Mouse (Mus musculus): ENCODE results near the gene B2m. TPM values are rescaled to one million over a fixed set of nuclear protein-coding genes. Genes with fewer than 3 reads are reported as not detected.
A peak's percentile ranks its signal among the peaks of the same experiment; 100 is the strongest.

Gene B2m
- polyA plus RNA-seq, 1 experiment from 2014 or later, result 63.5 TPM

- WGBS, result 92% methylated on average over 6 of the region's 6 CpGs
- no peaks in the 10 kb centered on the region for H3K27me3 ChIP-seq (ENCODE audit: control insufficient read depth, insufficient read depth, low read length)
- H3K9ac ChIP-seq (replicated peaks; ENCODE audit: low read depth, low read length), result no peak overlapping the region
- H3K4me3 ChIP-seq (ENCODE audit: low read depth, low read length), result no peak overlapping the region
- ATAC-seq (ENCODE audit: low read depth), result no peak
- no peaks in the 10 kb centered on the region for H3K9me3 ChIP-seq (ENCODE audit: control insufficient read depth, low read length)
- no peaks in the 10 kb centered on the region for H3K36me3 ChIP-seq (ENCODE audit: control insufficient read depth, insufficient read depth, low read length)
- H3K27ac ChIP-seq (ENCODE audit: low read depth, low read length), result no peak overlapping the region
- H3K4me1 ChIP-seq (ENCODE audit: control insufficient read depth, insufficient read depth, low read length), result no peaks in the 10 kb centered on the region
- H3K4me2 ChIP-seq (ENCODE audit: low read depth, low read length), result no peak overlapping the region
Observed at GRCm38 (mm10) chr2:122171292-122171691, 23.8 kb downstream of the B2m start.

GRCm38 (mm10) chr2:122172188-122172587, 24.7 kb downstream of the B2m start:
- no peak for ATAC-seq (ENCODE audit: low read depth)
- Histone ChIP-seq H3K4me3 (ENCODE audit: low read depth, low read length) (no peak overlapping the region), H3K27me3 (ENCODE audit: control insufficient read depth, insufficient read depth, low read length) (no peaks in the 10 kb centered on the region), H3K4me1 (ENCODE audit: control insufficient read depth, insufficient read depth, low read length) (no peaks in the 10 kb centered on the region), H3K9me3 (ENCODE audit: control insufficient read depth, low read length) (no peaks in the 10 kb centered on the region), H3K27ac (ENCODE audit: low read depth, low read length) (no peak overlapping the region), H3K9ac (replicated peaks; ENCODE audit: low read depth, low read length) (no peak overlapping the region), H3K4me2 (ENCODE audit: low read depth, low read length) (no peak overlapping the region), H3K36me3 (ENCODE audit: control insufficient read depth, insufficient read depth, low read length) (no peaks in the 10 kb centered on the region)
- WGBS, result 94% methylated on average over 2 of the region's 2 CpGs

- WGBS, result 74% methylated on average over 8 of the region's 8 CpGs
- Histone ChIP-seq H3K4me1 (ENCODE audit: control insufficient read depth, insufficient read depth, low read length) (no peaks in the 10 kb centered on the region), H3K27me3 (ENCODE audit: control insufficient read depth, insufficient read depth, low read length) (no peaks in the 10 kb centered on the region), H3K36me3 (ENCODE audit: control insufficient read depth, insufficient read depth, low read length) (no peaks in the 10 kb centered on the region), H3K27ac (ENCODE audit: low read depth, low read length) (no peak overlapping the region), H3K4me3 (ENCODE audit: low read depth, low read length) (no peak overlapping the region), H3K9ac (replicated peaks; ENCODE audit: low read depth, low read length) (no peak overlapping the region), H3K4me2 (ENCODE audit: low read depth, low read length) (no peak overlapping the region), H3K9me3 (ENCODE audit: control insufficient read depth, low read length) (no peaks in the 10 kb centered on the region)
- ATAC-seq (ENCODE audit: low read depth), result no peak
Observed at GRCm38 (mm10) chr2:122180051-122180822, 32.8 kb downstream of the B2m start.

- WGBS, result 96% methylated on average over 4 of the region's 4 CpGs
- Histone ChIP-seq H3K9me3 (ENCODE audit: control insufficient read depth, low read length) (no peaks in the 10 kb centered on the region), H3K36me3 (ENCODE audit: control insufficient read depth, insufficient read depth, low read length) (no peaks in the 10 kb centered on the region), H3K27ac (ENCODE audit: low read depth, low read length) (no peak overlapping the region), H3K9ac (replicated peaks; ENCODE audit: low read depth, low read length) (no peak overlapping the region), H3K4me1 (ENCODE audit: control insufficient read depth, insufficient read depth, low read length) (no peaks in the 10 kb centered on the region), H3K4me3 (ENCODE audit: low read depth, low read length) (no peak overlapping the region), H3K4me2 (ENCODE audit: low read depth, low read length) (no peak overlapping the region), H3K27me3 (ENCODE audit: control insufficient read depth, insufficient read depth, low read length) (no peaks in the 10 kb centered on the region)
- ATAC-seq (ENCODE audit: low read depth), result no peak
Observed at GRCm38 (mm10) chr2:122185086-122185485, 37.6 kb downstream of the B2m start.

- no peaks in the 10 kb centered on the region for H3K4me1 ChIP-seq (ENCODE audit: control insufficient read depth, insufficient read depth, low read length)
- H3K4me3 ChIP-seq (ENCODE audit: low read depth, low read length), result no peak within 1 kb of the TSS
- no peaks in the 10 kb centered on the region for H3K36me3 ChIP-seq (ENCODE audit: control insufficient read depth, insufficient read depth, low read length)
- no peak within 1 kb of the TSS for H3K9ac ChIP-seq (replicated peaks; ENCODE audit: low read depth, low read length)
- H3K9me3 ChIP-seq (ENCODE audit: control insufficient read depth, low read length), result no peaks in the 10 kb centered on the region
- H3K27ac ChIP-seq (ENCODE audit: low read depth, low read length), result no peak within 1 kb of the TSS
- H3K27me3 ChIP-seq (ENCODE audit: control insufficient read depth, insufficient read depth, low read length), result no peaks in the 10 kb centered on the region
- WGBS, result 75% methylated on average over 17 of the region's 17 CpGs
- no peak within 1 kb of the TSS for H3K4me2 ChIP-seq (ENCODE audit: low read depth, low read length)
- no peak for ATAC-seq (ENCODE audit: low read depth)
Observed at GRCm38 (mm10) chr2:122186106-122186505, 38.6 kb downstream of the B2m start, which contains the start of the genes Patl2 and Terb2. Patl2 (minus strand) TSS chr2:122186189. Terb2 (plus strand) TSS chr2:122186272.

- H3K4me2 ChIP-seq (ENCODE audit: low read depth, low read length), result no peak overlapping the region
- no peaks in the 10 kb centered on the region for H3K36me3 ChIP-seq (ENCODE audit: control insufficient read depth, insufficient read depth, low read length)
- no peaks in the 10 kb centered on the region for H3K9me3 ChIP-seq (ENCODE audit: control insufficient read depth, low read length)
- H3K27ac ChIP-seq (ENCODE audit: low read depth, low read length), result no peak overlapping the region
- H3K4me1 ChIP-seq (ENCODE audit: control insufficient read depth, insufficient read depth, low read length), result no peaks in the 10 kb centered on the region
- H3K4me3 ChIP-seq (ENCODE audit: low read depth, low read length), result no peak overlapping the region
- WGBS, result 97% methylated on average over 3 of the region's 3 CpGs
- no peak for ATAC-seq (ENCODE audit: low read depth)
- no peak overlapping the region for H3K9ac ChIP-seq (replicated peaks; ENCODE audit: low read depth, low read length)
- H3K27me3 ChIP-seq (ENCODE audit: control insufficient read depth, insufficient read depth, low read length), result no peaks in the 10 kb centered on the region
Observed at GRCm38 (mm10) chr2:122186751-122187150, 39.3 kb downstream of the B2m start.

- no peaks in the 10 kb centered on the region for H3K27me3 ChIP-seq (ENCODE audit: control insufficient read depth, insufficient read depth, low read length)
- H3K9me3 ChIP-seq (ENCODE audit: control insufficient read depth, low read length), result no peaks in the 10 kb centered on the region
- H3K4me3 ChIP-seq (ENCODE audit: low read depth, low read length), result no peak overlapping the region
- H3K27ac ChIP-seq (ENCODE audit: low read depth, low read length), result no peak overlapping the region
- H3K9ac ChIP-seq (replicated peaks; ENCODE audit: low read depth, low read length), result no peak overlapping the region
- no peak for ATAC-seq (ENCODE audit: low read depth)
- H3K4me1 ChIP-seq (ENCODE audit: control insufficient read depth, insufficient read depth, low read length), result no peaks in the 10 kb centered on the region
- 79% methylated on average over 3 of the region's 3 CpGs for WGBS
- no peak overlapping the region for H3K4me2 ChIP-seq (ENCODE audit: low read depth, low read length)
- no peaks in the 10 kb centered on the region for H3K36me3 ChIP-seq (ENCODE audit: control insufficient read depth, insufficient read depth, low read length)
Observed at GRCm38 (mm10) chr2:122191849-122192248, 44.4 kb downstream of the B2m start.

GRCm38 (mm10) chr2:122194509-122194929, 47.0 kb downstream of the B2m start:
- no peak overlapping the region for H3K4me2 ChIP-seq (ENCODE audit: low read depth, low read length)
- 73% methylated on average over 1 of the region's 1 CpGs for WGBS
- no peaks in the 10 kb centered on the region for H3K27me3 ChIP-seq (ENCODE audit: control insufficient read depth, insufficient read depth, low read length)
- H3K36me3 ChIP-seq (ENCODE audit: control insufficient read depth, insufficient read depth, low read length), result no peaks in the 10 kb centered on the region
- H3K9me3 ChIP-seq (ENCODE audit: control insufficient read depth, low read length), result no peaks in the 10 kb centered on the region
- no peak overlapping the region for H3K4me3 ChIP-seq (ENCODE audit: low read depth, low read length)
- ATAC-seq (ENCODE audit: low read depth), result peak; percentile 86
- H3K4me1 ChIP-seq (ENCODE audit: control insufficient read depth, insufficient read depth, low read length), result no peaks in the 10 kb centered on the region
- no peak overlapping the region for H3K27ac ChIP-seq (ENCODE audit: low read depth, low read length)
- no peak overlapping the region for H3K9ac ChIP-seq (replicated peaks; ENCODE audit: low read depth, low read length)

- no peak overlapping the region for H3K27ac ChIP-seq (ENCODE audit: low read depth, low read length)
- H3K36me3 ChIP-seq (ENCODE audit: control insufficient read depth, insufficient read depth, low read length), result no peaks in the 10 kb centered on the region
- no peak overlapping the region for H3K9ac ChIP-seq (replicated peaks; ENCODE audit: low read depth, low read length)
- no peaks in the 10 kb centered on the region for H3K9me3 ChIP-seq (ENCODE audit: control insufficient read depth, low read length)
- no peaks in the 10 kb centered on the region for H3K4me1 ChIP-seq (ENCODE audit: control insufficient read depth, insufficient read depth, low read length)
- no peaks in the 10 kb centered on the region for H3K27me3 ChIP-seq (ENCODE audit: control insufficient read depth, insufficient read depth, low read length)
- no peak overlapping the region for H3K4me3 ChIP-seq (ENCODE audit: low read depth, low read length)
- ATAC-seq (ENCODE audit: low read depth), result no peak
- 83% methylated on average over 1 of the region's 1 CpGs for WGBS
- H3K4me2 ChIP-seq (ENCODE audit: low read depth, low read length), result no peak overlapping the region
Observed at GRCm38 (mm10) chr2:122201501-122201900, 54.0 kb downstream of the B2m start.
